In genomic region chr2:13491734-13492133, GRCm38 (mm10) we compare ENCODE assay signal across 17 mouse cellular contexts. TPM values are rescaled to one million over a fixed set of nuclear protein-coding genes. Genes with fewer than 3 reads are reported as not detected.
DNase-seq lines count a peak whose midpoint lies in the region; ATAC-seq and TF ChIP-seq lines count a peak whose summit lies in the region.
"Had no signal": no experiment of that assay in that cellular context is flagged by ENCODE, and none has a peak within 500 bp of the region (broad histone marks: within the 10 kb centered on the region; RNA-seq: fewer than 3 reads in every experiment).

Cubn (minus strand) TSS chr2:13491813.

- intact Hi-C loops in left cerebral cortex, postnatal 4 days (cut with DNase I), result no loop called here

- no peak for ATAC-seq in lung, embryonic 14.5 days (ENCODE audit: insufficient read depth)
- no peak; the same call in 1 of the 2 replicates for ATAC-seq in intestine, embryonic 14.5 days (replicated peaks; ENCODE audit: low FRiP score, low TSS enrichment, low read depth)
- no peak for ATAC-seq in monocyte, adult 5-6 weeks (replicated peaks; ENCODE audit: insufficient number of reproducible peaks, low FRiP score, low TSS enrichment, poor library complexity, severe bottlenecking)
- ATAC-seq: forebrain, embryonic 14.5 days had no signal

- H3K4me3 ChIP-seq in lung, embryonic 14.5 days (ENCODE audit: low read depth, low read length), result no peak within 1 kb of the TSS
- peak within 1 kb of the TSS; percentile 11; the same call in 1 of the 2 replicates for H3K4me3 ChIP-seq in intestine, embryonic 14.5 days (ENCODE audit: low read depth, low read length)
- H3K4me3 ChIP-seq: embryonic facial prominence, embryonic 15.5 days; hindbrain, embryonic 13.5 days; midbrain, embryonic 12.5 days had no signal

- no peak within 1 kb of the TSS for H3K27ac ChIP-seq in lung, embryonic 14.5 days (ENCODE audit: low read depth)
- H3K27ac ChIP-seq in intestine, embryonic 14.5 days (ENCODE audit: low read depth), result no peak within 1 kb of the TSS
- H3K27ac ChIP-seq: embryonic facial prominence, embryonic 15.5 days; hindbrain, embryonic 13.5 days; midbrain, embryonic 12.5 days; stomach, postnatal 0 days had no signal

- WGBS in lung, embryonic 14.5 days, result 44% methylated on average over 8 of the region's 8 CpGs
- WGBS in intestine, embryonic 14.5 days, result 41% methylated on average over 8 of the region's 8 CpGs

- no peaks in the 10 kb centered on the region for H3K27me3 ChIP-seq in lung, embryonic 14.5 days (ENCODE audit: insufficient read depth, low read length)
- no peaks in the 10 kb centered on the region for H3K27me3 ChIP-seq in intestine, embryonic 14.5 days (replicated peaks; ENCODE audit: control insufficient read depth, insufficient read depth, low read length)
- H3K27me3 ChIP-seq: embryonic facial prominence, embryonic 15.5 days; hindbrain, embryonic 13.5 days; midbrain, embryonic 12.5 days had no signal

- H3K9ac ChIP-seq in lung, embryonic 14.5 days, result no peak within 1 kb of the TSS
- no peak within 1 kb of the TSS for H3K9ac ChIP-seq in intestine, embryonic 14.5 days (ENCODE audit: low read length)
- H3K9ac ChIP-seq: embryonic facial prominence, embryonic 15.5 days; hindbrain, embryonic 13.5 days; midbrain, embryonic 12.5 days had no signal

- DNase-seq in lung, embryonic 14.5 days, result peak; percentile 13
- no peak for DNase-seq in lung, postnatal 36 days
- DNase-seq in intestine, embryonic 14.5 days (ENCODE audit: low spot score), result no peak
- peak; percentile 59 to 80 for DNase-seq in kidney, adult 8-10 months
- peak; percentile 68 to 70 for DNase-seq in kidney, postnatal 36 days
- no peak for DNase-seq in gastrocnemius, postnatal 25 days
- no peak for DNase-seq in left cerebral cortex, postnatal 4 days
- DNase-seq: cerebellum, adult 9-11 months; lung, postnatal 10 days; thymus, postnatal 14 days had no signal

- no peaks in the 10 kb centered on the region for H3K36me3 ChIP-seq in lung, embryonic 14.5 days (ENCODE audit: insufficient read depth)
- H3K36me3 ChIP-seq in intestine, embryonic 14.5 days (ENCODE audit: control insufficient read depth, insufficient read depth, low read length), result no peaks in the 10 kb centered on the region
- H3K36me3 ChIP-seq: embryonic facial prominence, embryonic 15.5 days; hindbrain, embryonic 13.5 days; midbrain, embryonic 12.5 days had no signal

- no peak within 1 kb of the TSS for H3K4me2 ChIP-seq in lung, embryonic 14.5 days
- peak within 1 kb of the TSS; percentile 29 for H3K4me2 ChIP-seq in intestine, embryonic 14.5 days (ENCODE audit: low read length)
- H3K4me2 ChIP-seq: embryonic facial prominence, embryonic 15.5 days; hindbrain, embryonic 13.5 days; liver, embryonic 11.5 days; midbrain, embryonic 12.5 days had no signal

- no peaks in the 10 kb centered on the region for H3K9me3 ChIP-seq in lung, embryonic 14.5 days (ENCODE audit: low read depth, low read length)
- H3K9me3 ChIP-seq in intestine, embryonic 14.5 days (ENCODE audit: control insufficient read depth, low read length), result no peaks in the 10 kb centered on the region
- H3K9me3 ChIP-seq: embryonic facial prominence, embryonic 15.5 days; hindbrain, embryonic 13.5 days; midbrain, embryonic 12.5 days had no signal

- no peak for TF ChIP-seq CTCF in lung, embryonic 14.5 days (IDR thresholded peaks at IDR 0.05; ENCODE audit: low read depth)

- H3K4me1 ChIP-seq in lung, embryonic 14.5 days (ENCODE audit: insufficient read depth), result no peaks in the 10 kb centered on the region
- H3K4me1 ChIP-seq in intestine, embryonic 14.5 days (replicated peaks; ENCODE audit: control insufficient read depth, insufficient read depth, low read length), result no peaks in the 10 kb centered on the region
- H3K4me1 ChIP-seq: embryonic facial prominence, embryonic 15.5 days; hindbrain, embryonic 13.5 days had no signal

RNA-seq across cellular contexts. Expression of gene Cubn, which starts in this region (rescaled TPM):
- polyA plus RNA-seq in lung, embryonic 14.5 days (2014; fragmentation: Nextera tagmentation; extraction: Ambion mirVana), result 1.4 and 1.5 TPM in 2 replicates
- 5.2 and 7.0 TPM in 2 replicates for polyA plus RNA-seq in intestine, embryonic 14.5 days (2014; fragmentation: Nextera tagmentation; extraction: Ambion mirVana)
- total RNA-seq in monocyte, adult 5-6 weeks (2017), result not detected in 3 replicates
- under 1 TPM; 0.05 to 0.08 TPM for total RNA-seq in gastrocnemius, postnatal 25 days (2021)
- under 1 TPM; 0.54 to 0.62 TPM for total RNA-seq in left cerebral cortex, postnatal 4 days (2021)

Comparison
In these comparisons a context has a peak if more than half of its experiments do, and no peak if none do; other contexts are left out.
1. DNase-seq: peak in lung, embryonic 14.5 days (single experiment), kidney, adult 8-10 months (2 of 2) and kidney, postnatal 36 days (2 of 2); none in lung, postnatal 36 days (single experiment), intestine, embryonic 14.5 days (single experiment), gastrocnemius, postnatal 25 days (single experiment) and left cerebral cortex, postnatal 4 days (single experiment).